Mouse (Mus musculus) thymus, adult 2 months (tissue): ENCODE measurements around the gene Polr2a.

Experiments used
- CTCF ChIP-seq: fragments of 200-500 bp; IDR thresholded peaks from 2 replicates; pipeline ENCODE4 v1.5.1; 2012; ENCODE audit warnings: mild to moderate bottlenecking, control low read depth, low read length, moderate library complexity, borderline replicate concordance; ENCODE audit not compliant: control insufficient read depth, poor library complexity, insufficient read depth; ENCODE audit errors: extremely low read depth
- POLR2A ChIP-seq: fragments of 200-500 bp; IDR thresholded peaks from 2 replicates; pipeline ENCODE4 v1.6.1; 2012; ENCODE audit warnings: mild to moderate bottlenecking, low read length, control low read depth, moderate library complexity; ENCODE audit not compliant: control insufficient read depth, poor library complexity, insufficient read depth; ENCODE audit errors: extremely low read depth

DNA sequence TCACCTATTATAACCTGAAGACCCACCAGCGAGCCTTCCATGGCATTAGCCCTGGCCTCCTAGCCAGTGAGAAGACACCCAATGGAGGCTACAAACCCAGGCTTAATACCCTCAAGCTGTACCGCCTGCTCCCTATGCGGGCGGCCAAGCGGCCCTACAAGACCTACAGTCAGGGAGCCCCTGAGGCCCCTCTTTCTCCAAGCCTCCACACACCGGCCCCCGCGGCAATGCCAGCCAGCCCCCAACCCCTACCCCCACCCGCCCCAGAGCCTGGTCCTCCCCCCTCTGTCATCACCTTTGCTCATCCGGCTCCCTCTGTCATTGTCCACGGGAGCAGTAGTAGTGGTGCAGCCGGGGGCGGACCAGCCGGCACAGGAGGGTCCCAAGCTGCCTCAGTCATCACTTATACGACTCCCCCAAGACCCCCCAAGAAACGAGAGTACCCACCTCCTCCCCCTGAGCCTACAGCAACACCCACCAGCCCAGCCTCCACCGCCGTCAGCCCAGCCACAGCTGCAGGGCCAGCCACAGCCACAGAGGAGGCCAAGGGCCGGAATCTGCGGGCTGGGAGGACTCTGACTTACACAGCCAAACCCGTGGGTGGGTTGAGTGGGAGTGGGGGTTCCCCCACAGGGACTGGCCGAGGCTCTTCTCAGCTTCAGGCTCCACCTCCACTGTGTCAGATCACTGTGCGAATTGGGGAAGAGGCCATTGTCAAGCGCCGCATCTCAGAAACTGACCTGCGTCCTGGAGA, 19.2 kb upstream of the Polr2a start:
- TF ChIP-seq CTCF (no peak), POLR2A (no peak)
